Mouse (Mus musculus): Measurements from ENCODE around the gene Mbd3. TPM values are rescaled to one million over a fixed set of nuclear protein-coding genes. Genes with fewer than 3 reads are reported as not detected.
A peak's percentile ranks its signal among the peaks of the same experiment; 100 is the strongest.

The Mbd3 gene
- polyA plus RNA-seq, 1 experiment: 116 TPM

GRCm38 (mm10) chr10:80429800-80430199, 30.4 kb upstream of the Mbd3 start:
- no peak for DNase-seq (ENCODE audit: low read depth, low spot score)
- WGBS: 84% methylated on average over 8 of the region's 8 CpGs

GRCm38 (mm10) chr10:80425041-80425440, 25.7 kb upstream of the Mbd3 start:
- DNase-seq (ENCODE audit: low read depth, low spot score): no peak
- 96% methylated on average over 3 of the region's 3 CpGs for WGBS

GRCm38 (mm10) chr10:80423562-80423961, 24.2 kb upstream of the Mbd3 start:
- DNase-seq (ENCODE audit: low read depth, low spot score): no peak
- 47% methylated on average over 4 of the region's 4 CpGs for WGBS

- 68% methylated on average over 9 of the region's 9 CpGs for WGBS
These were observed 22.5 kb upstream of the Mbd3 start for GRCm38 (mm10) chr10:80421651-80422472.

GRCm38 (mm10) chr10:80421208-80421607, 21.9 kb upstream of the Mbd3 start:
- 95% methylated on average over 8 of the region's 8 CpGs for WGBS
- DNase-seq (ENCODE audit: low read depth, low spot score): no peak

More at GRCm38 (mm10) chr10:80421651-80422472, 22.5 kb upstream of the Mbd3 start:
- no peak for DNase-seq (ENCODE audit: low read depth, low spot score)

- WGBS: 91% methylated on average over 10 of the region's 10 CpGs
- no peak for DNase-seq (ENCODE audit: low read depth, low spot score)
These were observed 21.4 kb upstream of the Mbd3 start for GRCm38 (mm10) chr10:80420729-80421128.

- 44% methylated on average over 8 of the region's 8 CpGs for WGBS
These were observed 20.1 kb upstream of the Mbd3 start for GRCm38 (mm10) chr10:80419419-80419818.

GRCm38 (mm10) chr10:80418311-80418710, 19.0 kb upstream of the Mbd3 start:
- 37% methylated on average over 3 of the region's 3 CpGs for WGBS
- no peak for DNase-seq (ENCODE audit: low read depth, low spot score)

More at GRCm38 (mm10) chr10:80419419-80419818, 20.1 kb upstream of the Mbd3 start:
- no peak for DNase-seq (ENCODE audit: low read depth, low spot score)

GRCm38 (mm10) chr10:80417841-80418240, 18.5 kb upstream of the Mbd3 start:
- 100% methylated on average over 1 of the region's 1 CpGs for WGBS
- DNase-seq (ENCODE audit: low read depth, low spot score): no peak

GRCm38 (mm10) chr10:80417371-80417770, 18.0 kb upstream of the Mbd3 start:
- no peak for DNase-seq (ENCODE audit: low read depth, low spot score)
- 93% methylated on average over 10 of the region's 10 CpGs for WGBS

- WGBS: 91% methylated on average over 7 of the region's 7 CpGs
These were observed 16.2 kb upstream of the Mbd3 start for GRCm38 (mm10) chr10:80415566-80415965.

GRCm38 (mm10) chr10:80412656-80413541, 13.5 kb upstream of the Mbd3 start:
- no peak for DNase-seq (ENCODE audit: low read depth, low spot score)
- WGBS: 78% methylated on average over 44 of the region's 44 CpGs

More at GRCm38 (mm10) chr10:80415566-80415965, 16.2 kb upstream of the Mbd3 start:
- DNase-seq (ENCODE audit: low read depth, low spot score): no peak

GRCm38 (mm10) chr10:80407924-80408323, 8.6 kb upstream of the Mbd3 start:
- 36% methylated on average over 4 of the region's 4 CpGs for WGBS
- DNase-seq (ENCODE audit: low read depth, low spot score): no peak

GRCm38 (mm10) chr10:80406684-80407501, 7.5 kb upstream of the Mbd3 start, which contains the start of gene Uqcr11:
Uqcr11 (minus strand) TSS chr10:80406830.
- DNase-seq (ENCODE audit: low read depth, low spot score): peak; percentile 78
- under 1% methylated on average over 27 of the region's 27 CpGs for WGBS

- DNase-seq (ENCODE audit: low read depth, low spot score): no peak
- 35% methylated on average over 10 of the region's 10 CpGs for WGBS
These were observed 6.3 kb upstream of the Mbd3 start for GRCm38 (mm10) chr10:80405481-80406173.

- no peak for DNase-seq (ENCODE audit: low read depth, low spot score)
- WGBS: 83% methylated on average over 4 of the region's 4 CpGs
These were observed 3.8 kb upstream of the Mbd3 start for GRCm38 (mm10) chr10:80403044-80403692.

GRCm38 (mm10) chr10:80400704-80401161, 1.4 kb upstream of the Mbd3 start:
- DNase-seq (ENCODE audit: low read depth, low spot score): no peak
- WGBS: 67% methylated on average over 4 of the region's 4 CpGs

GRCm38 (mm10) chr10:80399973-80400703, 788 bp upstream of the Mbd3 start:
- no peak for DNase-seq (ENCODE audit: low read depth, low spot score)

More at GRCm38 (mm10) chr10:80399973-80400703, 788 bp upstream of the Mbd3 start:
- WGBS: 9% methylated on average over 17 of the region's 17 CpGs

Data from large intestine, adult 2 months (tissue).